Mouse (Mus musculus) hematopoietic stem cell, adult 5-6 weeks (primary cell): ENCODE measurements around the gene Ptch2. TPM values are rescaled to one million over a fixed set of nuclear protein-coding genes. Genes with fewer than 3 reads are reported as not detected.
A peak's percentile ranks its signal among the peaks of the same experiment; 100 is the strongest.

Experiments used
- ATAC-seq, 2 experiments: fragments of 125-278 bp in 1 of 2; replicated peaks in 1 of 2; 2 replicates each; pipeline ENCODE4 v1.8.0; 2016 to 2017; ENCODE audit warnings: inconsistent platforms in 2 of 2, mild to moderate bottlenecking in 2 of 2, moderate number of reproducible peaks in 2 of 2, low read depth in 1 of 2, moderate TSS enrichment in 1 of 2; ENCODE audit not compliant: low FRiP score in 2 of 2, poor library complexity in 2 of 2, severe bottlenecking in 2 of 2, insufficient read depth in 1 of 2, low TSS enrichment in 1 of 2
- total RNA-seq: library from RNA; stranded (forward); fragments of 172-1452, 232-1000 nt; gene quantifications from 2 replicates; pipeline ENCODE4 v1.2.3, GENCODE M21; 2017

Gene Ptch2
- total RNA-seq, 1 experiment from 2014 or later = not detected

GRCm38 (mm10) chr4:117123546-117124217 lies 27.8 kb downstream of the Ptch2 start:
- no peak for ATAC-seq

- ATAC-seq = no peak
Measured at GRCm38 (mm10) chr4:117124218-117124517, 28.3 kb downstream of the Ptch2 start.

- peak; percentile 6 to 22; a peak in 1 of 4 replicates for ATAC-seq
Measured at GRCm38 (mm10) chr4:117124518-117125347, 28.9 kb downstream of the Ptch2 start.

- ATAC-seq = no peak
Measured at GRCm38 (mm10) chr4:117125348-117125909, 29.6 kb downstream of the Ptch2 start, which contains the start of gene Btbd19. TSS of gene Btbd19 (minus strand) at chr4:117125725.

- ATAC-seq = peak; percentile 51 to 59
Measured at GRCm38 (mm10) chr4:117125910-117126674, 30.2 kb downstream of the Ptch2 start.

GRCm38 (mm10) chr4:117126675-117127290 lies 30.9 kb downstream of the Ptch2 start, which contains the start of gene Tctex1d4:
TSS of gene Tctex1d4 (plus strand) at chr4:117126794.
- ATAC-seq = peak; percentile 9 to 20; a peak in 1 of 4 replicates

GRCm38 (mm10) chr4:117127991-117128686 lies 32.3 kb downstream of the Ptch2 start:
- no peak for ATAC-seq

- no peak for ATAC-seq
Measured at GRCm38 (mm10) chr4:117130790-117131189, 34.9 kb downstream of the Ptch2 start.

- no peak for ATAC-seq
Measured at GRCm38 (mm10) chr4:117131198-117131597, 35.3 kb downstream of the Ptch2 start.

GRCm38 (mm10) chr4:117131890-117132793 lies 36.3 kb downstream of the Ptch2 start:
- no peak for ATAC-seq

- ATAC-seq = no peak
Measured at GRCm38 (mm10) chr4:117132794-117133143, 36.9 kb downstream of the Ptch2 start.

GRCm38 (mm10) chr4:117133366-117133796 lies 37.5 kb downstream of the Ptch2 start:
- ATAC-seq = peak in 1 of 2 experiments; percentile 8; a peak in 1 of 4 replicates

- ATAC-seq = peak; percentile 93 to 94
Measured at GRCm38 (mm10) chr4:117133817-117134600, 38.1 kb downstream of the Ptch2 start, which contains the start of gene Plk3. TSS of gene Plk3 (minus strand) at chr4:117133963.

- ATAC-seq = no peak
Measured at GRCm38 (mm10) chr4:117134601-117134995, 38.7 kb downstream of the Ptch2 start.

- ATAC-seq = no peak
Measured at GRCm38 (mm10) chr4:117136034-117136433, 40.2 kb downstream of the Ptch2 start.
